Mouse (Mus musculus): ENCODE measurements around the gene Nktr. TPM values are rescaled to one million over a fixed set of nuclear protein-coding genes. Genes with fewer than 3 reads are reported as not detected.

The Nktr gene
- polyA plus RNA-seq, 1 experiment from 2014 or later: 74.2 TPM

- peak overlapping the region; percentile 68 for H3K9ac ChIP-seq
- H3K27ac ChIP-seq (ENCODE audit: low read depth): peak overlapping the region; percentile 97
- no peak for TF ChIP-seq CTCF (IDR thresholded peaks at IDR 0.05; ENCODE audit: low read depth)
- DNase-seq: no peak
- H3K4me2 ChIP-seq: peak overlapping the region; percentile 76
- ATAC-seq (ENCODE audit: insufficient read depth): peak; percentile 12; the same call in 1 of the 2 replicates
- peak overlapping the region; percentile 87 for H3K4me3 ChIP-seq (ENCODE audit: low read depth, low read length)
- no peaks in the 10 kb centered on the region for H3K27me3 ChIP-seq (ENCODE audit: insufficient read depth, low read length)
- no peaks in the 10 kb centered on the region for H3K9me3 ChIP-seq (ENCODE audit: low read depth, low read length)
- H3K4me1 ChIP-seq (ENCODE audit: insufficient read depth): no peaks in the 10 kb centered on the region
- H3K36me3 ChIP-seq (ENCODE audit: insufficient read depth): peaks cover 2% of the 10 kb centered on the region; the same call in 1 of the 2 replicates
- WGBS: 67% methylated on average over 15 of the region's 15 CpGs
Measured at GRCm38 (mm10) chr9:121718070-121718705, 781 bp upstream of the Nktr start.

- peak; percentile 73 for ATAC-seq (ENCODE audit: insufficient read depth)
- Histone ChIP-seq H3K9ac (peak overlapping the region; percentile 93), H3K36me3 (ENCODE audit: insufficient read depth) (no peaks in the 10 kb centered on the region), H3K9me3 (ENCODE audit: low read depth, low read length) (no peaks in the 10 kb centered on the region), H3K4me2 (peak overlapping the region; percentile 96), H3K4me3 (ENCODE audit: low read depth, low read length) (peak overlapping the region; percentile 87), H3K4me1 (ENCODE audit: insufficient read depth) (no peaks in the 10 kb centered on the region), H3K27me3 (ENCODE audit: insufficient read depth, low read length) (no peaks in the 10 kb centered on the region), H3K27ac (ENCODE audit: low read depth) (peak overlapping the region; percentile 97)
- under 1% methylated on average over 77 of the region's 87 CpGs for WGBS
- TF ChIP-seq CTCF (IDR thresholded peaks at IDR 0.05; ENCODE audit: low read depth): no peak
- peak; percentile 56 for DNase-seq
Measured at GRCm38 (mm10) chr9:121719347-121720331, 670 bp downstream of the Nktr start.

- 82% methylated on average over 6 of the region's 6 CpGs for WGBS
- TF ChIP-seq CTCF (IDR thresholded peaks at IDR 0.05; ENCODE audit: low read depth): no peak
- Histone ChIP-seq H3K27ac (ENCODE audit: low read depth) (no peak overlapping the region), H3K4me1 (ENCODE audit: insufficient read depth) (no peaks in the 10 kb centered on the region), H3K4me3 (ENCODE audit: low read depth, low read length) (no peak overlapping the region), H3K36me3 (ENCODE audit: insufficient read depth) (peaks cover 76% of the 10 kb centered on the region), H3K27me3 (ENCODE audit: insufficient read depth, low read length) (no peaks in the 10 kb centered on the region), H3K4me2 (no peak overlapping the region), H3K9ac (no peak overlapping the region), H3K9me3 (ENCODE audit: low read depth, low read length) (no peaks in the 10 kb centered on the region)
- DNase-seq (no peak), ATAC-seq (ENCODE audit: insufficient read depth) (no peak)
Measured at GRCm38 (mm10) chr9:121740490-121740889, 21.5 kb downstream of the Nktr start.

GRCm38 (mm10) chr9:121741168-121741567, 22.2 kb downstream of the Nktr start:
- TF ChIP-seq CTCF (IDR thresholded peaks at IDR 0.05; ENCODE audit: low read depth): no peak
- Histone ChIP-seq H3K4me2 (no peak overlapping the region), H3K4me3 (ENCODE audit: low read depth, low read length) (no peak overlapping the region), H3K4me1 (ENCODE audit: insufficient read depth) (no peaks in the 10 kb centered on the region), H3K36me3 (ENCODE audit: insufficient read depth) (peaks cover 76% of the 10 kb centered on the region), H3K9me3 (ENCODE audit: low read depth, low read length) (no peaks in the 10 kb centered on the region), H3K27ac (ENCODE audit: low read depth) (no peak overlapping the region), H3K9ac (no peak overlapping the region), H3K27me3 (ENCODE audit: insufficient read depth, low read length) (no peaks in the 10 kb centered on the region)
- 90% methylated on average over 3 of the region's 3 CpGs for WGBS
- ATAC-seq (ENCODE audit: insufficient read depth): no peak
- DNase-seq: no peak

- TF ChIP-seq CTCF (IDR thresholded peaks at IDR 0.05; ENCODE audit: low read depth): no peak
- Histone ChIP-seq H3K4me1 (ENCODE audit: insufficient read depth) (no peaks in the 10 kb centered on the region), H3K9ac (no peak overlapping the region), H3K9me3 (ENCODE audit: low read depth, low read length) (no peaks in the 10 kb centered on the region), H3K27me3 (ENCODE audit: insufficient read depth, low read length) (no peaks in the 10 kb centered on the region), H3K4me3 (ENCODE audit: low read depth, low read length) (no peak overlapping the region), H3K36me3 (ENCODE audit: insufficient read depth) (peaks cover 90% of the 10 kb centered on the region), H3K27ac (ENCODE audit: low read depth) (no peak overlapping the region), H3K4me2 (no peak overlapping the region)
- 86% methylated on average over 8 of the region's 8 CpGs for WGBS
- DNase-seq (no peak), ATAC-seq (ENCODE audit: insufficient read depth) (no peak)
Measured at GRCm38 (mm10) chr9:121744051-121744450, 25.1 kb downstream of the Nktr start.

GRCm38 (mm10) chr9:121752774-121753173, 33.8 kb downstream of the Nktr start:
- Histone ChIP-seq H3K36me3 (ENCODE audit: insufficient read depth) (peaks cover 91% of the 10 kb centered on the region), H3K4me2 (no peak overlapping the region), H3K4me3 (ENCODE audit: low read depth, low read length) (no peak overlapping the region), H3K9me3 (ENCODE audit: low read depth, low read length) (no peaks in the 10 kb centered on the region), H3K27me3 (ENCODE audit: insufficient read depth, low read length) (no peaks in the 10 kb centered on the region), H3K4me1 (ENCODE audit: insufficient read depth) (no peaks in the 10 kb centered on the region), H3K27ac (ENCODE audit: low read depth) (no peak overlapping the region), H3K9ac (no peak overlapping the region)
- TF ChIP-seq CTCF (IDR thresholded peaks at IDR 0.05; ENCODE audit: low read depth): no peak
- 95% methylated on average over 9 of the region's 9 CpGs for WGBS
- DNase-seq (no peak), ATAC-seq (ENCODE audit: insufficient read depth) (no peak)

- Histone ChIP-seq H3K9me3 (ENCODE audit: low read depth, low read length) (no peaks in the 10 kb centered on the region), H3K27ac (ENCODE audit: low read depth) (no peak overlapping the region), H3K4me3 (ENCODE audit: low read depth, low read length) (no peak overlapping the region), H3K27me3 (ENCODE audit: insufficient read depth, low read length) (no peaks in the 10 kb centered on the region), H3K4me2 (no peak overlapping the region), H3K9ac (no peak overlapping the region), H3K4me1 (ENCODE audit: insufficient read depth) (0 out of 2 replicates have a peak, but pooled peaks cover 5% of the 10 kb centered on the region), H3K36me3 (ENCODE audit: insufficient read depth) (peaks cover 72% of the 10 kb centered on the region)
- ATAC-seq (ENCODE audit: insufficient read depth) (no peak), DNase-seq (no peak)
- no peak for TF ChIP-seq CTCF (IDR thresholded peaks at IDR 0.05; ENCODE audit: low read depth)
- WGBS: 86% methylated on average over 3 of the region's 3 CpGs
Measured at GRCm38 (mm10) chr9:121754624-121755023, 35.7 kb downstream of the Nktr start.

All from lung, embryonic 14.5 days (tissue).